Mouse (Mus musculus) forebrain, embryonic 16.5 days (tissue): Measurements from ENCODE around the gene Coq2. TPM values are rescaled to one million over a fixed set of nuclear protein-coding genes. Genes with fewer than 3 reads are reported as not detected.

ENCODE experiments used
- ATAC-seq: fragments of 200-750 bp; cut with Nextera tagmentation; 2 replicates; pipeline ENCODE4 v1.8.0; 2017; ENCODE audit warnings: mild to moderate bottlenecking, moderate library complexity
- H3K27ac ChIP-seq: fragments of 300-500 bp; sonication (generic); 2 replicates; pipeline ENCODE4 v1.5.1; 2014; ENCODE audit warnings: low read length, control low read depth
- H3K27me3 ChIP-seq: fragments of 300-500 bp; sonication (generic); replicated peaks from 2 replicates; pipeline ENCODE4 v1.6.1; 2014; ENCODE audit warnings: low read length; ENCODE audit not compliant: control insufficient read depth, insufficient read depth
- H3K36me3 ChIP-seq: fragments of 300-500 bp; sonication (generic); 2 replicates; pipeline ENCODE4 v1.6.1; 2014; ENCODE audit not compliant: control insufficient read depth, insufficient read depth
- H3K4me1 ChIP-seq: fragments of 300-500 bp; sonication (generic); replicated peaks from 2 replicates; pipeline ENCODE4 v1.6.1; 2014; ENCODE audit warnings: low read length; ENCODE audit not compliant: control insufficient read depth, insufficient read depth
- H3K4me2 ChIP-seq: fragments of 300-500 bp; sonication (generic); 2 replicates; pipeline ENCODE4 v1.6.1; 2014; ENCODE audit warnings: mild to moderate bottlenecking, low read length, control low read depth
- H3K4me3 ChIP-seq: fragments of 300-500 bp; sonication (generic); replicated peaks from 2 replicates; pipeline ENCODE4 v1.5.1; 2014; ENCODE audit warnings: mild to moderate bottlenecking, low read length, control low read depth
- H3K9ac ChIP-seq: fragments of 300-500 bp; sonication (generic); replicated peaks from 2 replicates; pipeline ENCODE4 v1.6.1; 2014; ENCODE audit warnings: low read depth, low read length, control low read depth
- H3K9me3 ChIP-seq: fragments of 300-500 bp; sonication (generic); 2 replicates; pipeline ENCODE4 v1.6.1; 2016; ENCODE audit warnings: low read length; ENCODE audit not compliant: control insufficient read depth
- WGBS: fragments of 180-500 bp; shearing (Covaris S2); extraction: QIAGEN DNeasy Blood & Tissue Kit; methylation state at CpG from one replicate; pipeline ENCODE4 v1.1.7; 2014; 5-methylcytosine and 5-hydroxymethylcytosine counted together
- polyA plus RNA-seq: library from polyadenylated mRNA; unstranded; fragments of >200 nt; fragmentation: Nextera tagmentation; extraction: Ambion mirVana; gene quantifications from 2 replicates; pipeline ENCODE4 v1.2.1, GENCODE M21; 2015

Coq2 gene
- polyA plus RNA-seq, 1 experiment from 2014 or later: 47.9 TPM

DNA sequence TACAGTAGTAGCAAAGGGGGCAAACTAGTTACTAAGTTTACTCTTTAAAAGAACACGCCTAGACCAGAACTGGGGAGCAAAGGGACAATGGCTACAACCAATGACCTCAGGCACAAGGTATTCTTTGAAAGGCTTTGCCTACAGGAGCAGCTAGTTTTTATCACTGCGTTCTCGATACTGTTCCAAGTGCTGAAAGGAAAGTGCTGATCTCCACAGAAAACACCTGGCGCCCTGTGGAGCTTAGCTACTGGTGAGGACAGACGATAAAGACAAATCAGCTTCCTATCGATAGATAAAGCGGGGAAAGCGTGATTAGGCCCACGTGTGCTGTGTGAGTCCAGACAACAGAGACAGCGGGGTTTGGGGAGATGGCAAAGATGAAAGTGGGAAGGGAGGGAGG is 26.9 kb downstream of the Coq2 start:
- H3K9ac ChIP-seq: no peak overlapping the region
- no peak overlapping the region for H3K4me2 ChIP-seq
- no peaks in the 10 kb centered on the region for H3K9me3 ChIP-seq
- WGBS: 63% methylated on average over 10 of the region's 10 CpGs
- H3K27ac ChIP-seq: no peak overlapping the region
- ATAC-seq: no peak
- no peak overlapping the region for H3K4me3 ChIP-seq
- no peaks in the 10 kb centered on the region for H3K36me3 ChIP-seq
- H3K4me1 ChIP-seq: no peaks in the 10 kb centered on the region
- no peaks in the 10 kb centered on the region for H3K27me3 ChIP-seq

DNA sequence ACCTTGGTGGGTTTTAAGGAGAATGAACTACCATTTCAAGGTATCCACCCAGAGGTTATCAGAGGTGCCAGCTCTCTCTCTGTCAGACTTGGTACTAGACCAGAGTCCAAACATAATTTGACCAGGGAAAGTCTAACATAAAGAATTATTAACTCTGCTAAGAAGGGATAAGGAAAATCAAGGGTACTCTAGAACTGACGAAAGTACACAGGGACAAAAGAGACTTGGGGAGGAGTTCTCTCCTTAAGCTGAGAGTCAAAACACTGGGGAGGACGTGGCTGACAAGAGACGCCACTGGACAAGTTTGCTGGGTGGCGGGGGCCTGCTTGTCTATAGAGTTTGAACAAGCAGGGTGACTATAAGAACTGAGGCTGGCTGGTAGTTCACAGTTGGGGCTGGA is 28.4 kb downstream of the Coq2 start:
- WGBS: 88% methylated on average over 4 of the region's 4 CpGs
- no peak overlapping the region for H3K4me3 ChIP-seq

DNA sequence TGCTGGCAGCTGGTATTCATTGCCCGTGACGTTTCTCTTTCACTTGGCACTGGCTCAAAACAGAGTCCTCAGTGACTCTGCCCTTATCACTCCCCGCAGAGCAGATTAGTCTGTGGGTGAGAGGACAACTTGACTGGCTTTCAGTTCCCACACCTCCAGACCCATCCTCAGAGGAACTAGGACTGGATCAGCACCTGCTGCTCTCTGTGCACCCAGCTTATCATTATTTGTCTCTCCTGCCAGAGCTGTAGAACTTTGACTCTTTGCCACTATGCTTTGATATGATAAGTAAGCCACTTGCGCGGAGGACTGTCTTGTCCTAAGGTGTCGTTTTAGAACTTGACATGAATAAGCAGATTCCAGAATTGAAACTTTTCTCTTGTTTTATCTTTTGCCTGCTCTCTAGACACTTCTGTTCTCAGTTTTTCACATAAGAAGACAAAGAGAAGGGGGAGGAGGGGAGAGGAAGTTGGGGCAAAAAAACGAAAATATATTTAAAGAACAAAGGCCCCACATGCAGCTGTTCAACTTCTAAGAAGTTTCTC is 30.9 kb downstream of the Coq2 start:
- no peak for ATAC-seq
- H3K4me2 ChIP-seq: no peak overlapping the region
- no peaks in the 10 kb centered on the region for H3K27me3 ChIP-seq
- H3K9ac ChIP-seq: no peak overlapping the region
- no peak overlapping the region for H3K27ac ChIP-seq
- WGBS: 70% methylated on average over 7 of the region's 7 CpGs
- H3K4me3 ChIP-seq: no peak overlapping the region
- H3K4me1 ChIP-seq: no peaks in the 10 kb centered on the region
- no peaks in the 10 kb centered on the region for H3K36me3 ChIP-seq
- no peaks in the 10 kb centered on the region for H3K9me3 ChIP-seq

More for the DNA sequence above, 28.4 kb downstream of the Coq2 start:
- H3K9me3 ChIP-seq: no peaks in the 10 kb centered on the region
- no peak overlapping the region for H3K4me2 ChIP-seq
- H3K27ac ChIP-seq: no peak overlapping the region
- H3K9ac ChIP-seq: no peak overlapping the region
- no peak for ATAC-seq
- H3K27me3 ChIP-seq: no peaks in the 10 kb centered on the region
- no peaks in the 10 kb centered on the region for H3K4me1 ChIP-seq
- H3K36me3 ChIP-seq: no peaks in the 10 kb centered on the region

DNA sequence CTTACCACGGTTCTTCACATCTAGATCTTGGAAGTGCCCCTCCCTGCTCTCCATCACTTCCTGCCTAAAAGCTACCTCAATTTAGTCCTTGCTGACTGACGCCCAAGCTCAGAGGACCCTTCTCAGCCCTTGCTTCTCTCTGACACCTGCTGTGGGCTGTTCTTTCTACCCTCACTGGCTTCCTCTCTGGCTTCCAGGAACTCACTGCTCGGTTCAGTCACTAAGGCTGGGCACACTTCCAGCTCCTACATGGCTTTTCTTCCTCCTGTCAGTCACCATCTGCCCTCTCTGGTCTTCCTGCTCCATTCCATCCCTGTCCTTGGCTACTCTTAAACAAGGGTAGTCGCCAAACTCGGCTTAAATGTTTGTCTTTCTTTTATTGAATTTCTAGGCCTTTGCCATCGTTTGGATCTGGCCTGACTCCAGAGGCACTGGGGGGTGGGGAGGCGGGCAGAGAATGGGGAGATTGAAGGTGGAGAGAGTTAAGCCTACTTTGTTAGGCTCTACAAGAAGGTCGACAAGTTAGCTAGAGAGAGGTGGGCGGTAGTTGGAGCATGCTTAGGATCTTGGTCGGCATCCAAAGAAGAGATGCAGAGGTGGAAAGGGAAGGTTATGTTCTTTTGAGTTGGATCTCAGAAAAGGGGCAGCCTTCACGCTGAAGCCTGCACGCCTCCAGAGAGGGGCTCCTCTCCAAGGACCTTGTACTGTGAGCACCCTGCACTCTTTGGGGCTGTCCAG is 31.5 kb downstream of the Coq2 start:
- no peak overlapping the region for H3K4me3 ChIP-seq
- WGBS: 60% methylated on average over 12 of the region's 12 CpGs

DNA sequence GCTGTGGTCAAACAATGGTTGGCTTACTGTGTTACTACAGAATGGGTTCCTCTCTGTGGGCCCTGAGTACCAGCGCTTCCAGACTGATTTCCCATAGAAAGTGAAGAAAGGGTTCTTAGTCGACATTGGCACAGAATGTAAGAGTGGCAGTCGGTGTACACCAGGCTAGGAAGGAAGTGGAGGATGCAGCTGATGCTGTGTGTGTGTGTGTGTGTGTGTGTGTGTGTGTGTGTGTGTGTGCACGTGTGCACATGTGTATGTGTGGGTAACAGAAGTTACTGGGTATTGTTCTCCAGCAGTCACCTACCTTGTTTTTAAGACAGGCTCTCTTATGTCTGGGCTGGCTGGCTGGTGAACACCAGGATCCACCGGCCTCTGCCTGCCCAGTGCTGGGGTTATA is 32.6 kb downstream of the Coq2 start:
- H3K9me3 ChIP-seq: no peaks in the 10 kb centered on the region
- H3K36me3 ChIP-seq: no peaks in the 10 kb centered on the region
- no peaks in the 10 kb centered on the region for H3K4me1 ChIP-seq
- no peak overlapping the region for H3K4me3 ChIP-seq
- H3K9ac ChIP-seq: no peak overlapping the region
- WGBS: 82% methylated on average over 5 of the region's 5 CpGs
- no peak overlapping the region for H3K27ac ChIP-seq
- no peaks in the 10 kb centered on the region for H3K27me3 ChIP-seq
- no peak overlapping the region for H3K4me2 ChIP-seq
- no peak for ATAC-seq

More for the DNA sequence above, 31.5 kb downstream of the Coq2 start:
- H3K4me2 ChIP-seq: no peak overlapping the region
- H3K9ac ChIP-seq: no peak overlapping the region
- H3K27ac ChIP-seq: no peak overlapping the region
- H3K36me3 ChIP-seq: no peaks in the 10 kb centered on the region
- no peaks in the 10 kb centered on the region for H3K4me1 ChIP-seq
- no peak for ATAC-seq
- H3K9me3 ChIP-seq: no peaks in the 10 kb centered on the region
- H3K27me3 ChIP-seq: no peaks in the 10 kb centered on the region

DNA sequence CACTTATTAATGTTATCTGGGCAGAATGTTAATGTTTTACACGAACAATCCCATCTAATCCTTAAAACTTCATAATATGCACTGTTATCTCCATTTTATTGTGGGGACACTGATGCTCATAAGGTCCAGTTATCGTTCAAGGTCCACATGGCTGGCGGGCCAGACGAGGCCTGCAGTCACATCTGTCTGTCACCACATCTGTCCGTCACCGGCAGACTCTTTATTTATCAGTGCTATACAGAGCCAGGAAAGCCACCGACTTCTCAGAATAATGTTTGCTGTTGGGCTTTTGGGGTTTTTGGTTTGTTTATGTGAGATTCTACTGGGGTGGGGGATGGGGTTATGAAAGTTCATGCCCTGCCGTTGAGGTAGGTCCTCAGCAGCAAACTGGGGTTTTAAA is 36.5 kb downstream of the Coq2 start:
- 94% methylated on average over 8 of the region's 8 CpGs for WGBS
- Histone ChIP-seq H3K4me3 (no peak overlapping the region), H3K27ac (no peak overlapping the region), H3K9ac (no peak overlapping the region), H3K36me3 (no peaks in the 10 kb centered on the region), H3K27me3 (no peaks in the 10 kb centered on the region), H3K9me3 (no peaks in the 10 kb centered on the region), H3K4me2 (no peak overlapping the region), H3K4me1 (no peaks in the 10 kb centered on the region)
- ATAC-seq: no peak

DNA sequence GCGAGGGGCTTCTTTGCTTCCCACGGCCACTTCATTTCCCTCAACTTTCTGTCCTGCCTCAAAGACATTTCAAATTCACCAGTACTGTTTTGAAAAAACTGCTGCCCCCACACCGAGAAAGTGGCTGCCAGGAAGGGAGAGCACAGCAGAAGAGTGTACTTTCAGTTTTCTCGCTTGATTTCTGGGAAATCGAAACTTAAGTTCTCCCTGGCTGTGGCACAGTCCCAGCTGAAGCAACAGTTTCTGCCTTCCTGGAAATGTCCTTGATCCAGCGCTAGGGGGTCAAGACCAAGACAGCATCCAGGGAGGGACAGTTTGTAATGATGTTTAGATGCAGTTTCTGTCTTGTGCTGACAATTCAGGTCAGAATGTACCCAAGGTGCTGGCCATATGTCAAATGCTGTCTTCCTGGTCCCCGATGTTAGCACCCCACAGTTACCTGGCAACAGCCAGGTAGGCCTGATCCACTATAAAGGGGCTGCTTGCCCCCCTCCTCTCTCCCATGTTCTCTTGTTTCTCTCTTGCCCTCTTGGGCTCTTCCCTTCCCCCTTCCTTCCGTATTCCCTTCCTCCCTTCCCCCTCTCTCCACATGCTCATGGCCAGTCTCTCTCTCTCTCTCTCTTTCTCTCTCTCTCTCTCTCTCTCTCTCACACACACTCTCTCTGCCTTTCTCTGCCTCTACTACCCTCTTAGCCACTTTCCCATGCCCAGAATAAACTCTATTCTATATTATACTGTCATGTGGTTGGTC is 38.0 kb downstream of the Coq2 start:
- Histone ChIP-seq H3K27ac (no peak overlapping the region), H3K4me3 (no peak overlapping the region), H3K4me1 (no peaks in the 10 kb centered on the region), H3K36me3 (no peaks in the 10 kb centered on the region), H3K9me3 (no peaks in the 10 kb centered on the region), H3K4me2 (no peak overlapping the region), H3K27me3 (no peaks in the 10 kb centered on the region), H3K9ac (no peak overlapping the region)
- ATAC-seq: no peak
- WGBS: 82% methylated on average over 8 of the region's 8 CpGs

DNA sequence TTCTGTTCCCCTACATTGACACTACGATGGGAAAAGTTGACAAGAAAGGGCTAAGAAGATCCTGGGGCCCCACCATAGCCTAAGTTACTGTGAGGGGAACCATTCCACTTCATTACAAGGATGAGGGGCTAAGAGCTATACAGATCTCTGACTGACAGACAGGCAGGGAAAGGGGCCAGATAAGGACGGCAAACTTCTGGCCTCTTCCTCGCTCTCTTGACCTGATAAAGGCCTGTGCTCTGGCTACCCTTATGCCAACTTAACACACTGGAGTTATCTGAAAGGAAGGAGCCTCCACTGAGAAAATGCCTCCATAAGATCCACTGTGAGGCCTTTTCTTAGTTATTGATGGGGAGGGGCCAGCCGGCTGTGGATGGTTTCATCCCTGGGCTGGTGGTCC is 39.0 kb downstream of the Coq2 start:
- 94% methylated on average over 4 of the region's 4 CpGs for WGBS
- H3K4me1 ChIP-seq: no peaks in the 10 kb centered on the region
- no peak overlapping the region for H3K4me3 ChIP-seq
- no peak for ATAC-seq
- H3K27ac ChIP-seq: no peak overlapping the region
- H3K27me3 ChIP-seq: no peaks in the 10 kb centered on the region
- H3K36me3 ChIP-seq: no peaks in the 10 kb centered on the region
- no peak overlapping the region for H3K9ac ChIP-seq
- no peak overlapping the region for H3K4me2 ChIP-seq
- H3K9me3 ChIP-seq: no peaks in the 10 kb centered on the region

DNA sequence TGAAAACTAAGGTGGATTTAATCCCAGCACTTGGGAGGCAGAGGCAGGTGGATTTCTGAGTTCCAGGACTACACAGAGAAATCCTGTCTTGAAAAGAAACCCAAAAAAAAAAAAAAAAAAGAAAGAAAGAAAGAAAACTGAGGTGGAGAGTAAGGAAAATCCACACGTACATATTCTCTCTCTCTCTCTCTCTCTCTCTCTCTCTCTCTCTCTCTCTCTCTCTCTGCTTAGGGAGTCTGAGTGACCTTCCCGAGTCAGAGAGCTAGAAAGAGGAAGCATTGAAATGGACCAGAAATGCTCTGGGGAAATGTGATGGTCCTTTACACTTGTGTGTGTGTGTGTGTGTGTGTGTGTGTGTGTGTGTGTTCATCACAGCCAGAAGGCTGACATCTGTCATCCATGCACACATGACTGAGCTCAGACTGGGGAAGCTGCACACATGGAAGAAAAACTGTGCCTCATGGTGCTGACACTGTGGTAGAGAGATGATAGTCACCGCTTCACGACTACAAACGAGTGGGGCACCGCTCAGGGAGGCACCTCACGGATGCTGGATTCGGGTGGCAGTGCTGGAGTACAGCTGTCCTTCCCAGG is 40.0 kb downstream of the Coq2 start:
- Histone ChIP-seq H3K27ac (no peak overlapping the region), H3K27me3 (no peaks in the 10 kb centered on the region), H3K9me3 (no peaks in the 10 kb centered on the region), H3K9ac (no peak overlapping the region), H3K4me2 (no peak overlapping the region), H3K4me1 (no peaks in the 10 kb centered on the region), H3K36me3 (no peaks in the 10 kb centered on the region), H3K4me3 (no peak overlapping the region)
- WGBS: 83% methylated on average over 8 of the region's 8 CpGs
- no peak for ATAC-seq
